Mouse (Mus musculus) thymus, postnatal 14 days (tissue): Measurements from ENCODE around the gene Tspan18.

Source experiments
- DNase-seq: peaks from one replicate; pipeline ENCODE4 v3.0.0; 2021

Gene Tspan18

GRCm38 (mm10) chr2:93289161-93289560, 45.1 kb downstream of the Tspan18 start:
- DNase-seq = no peak

- DNase-seq = no peak
These were observed 47.0 kb downstream of the Tspan18 start for GRCm38 (mm10) chr2:93287348-93287747.

GRCm38 (mm10) chr2:93286742-93287141, 47.6 kb downstream of the Tspan18 start:
- DNase-seq = no peak

- DNase-seq = no peak
These were observed 48.0 kb downstream of the Tspan18 start for GRCm38 (mm10) chr2:93286321-93286720.

GRCm38 (mm10) chr2:93285842-93286241, 48.5 kb downstream of the Tspan18 start:
- DNase-seq = no peak

GRCm38 (mm10) chr2:93284625-93285024, 49.7 kb downstream of the Tspan18 start:
- no peak for DNase-seq

- no peak for DNase-seq
These were observed 50.6 kb downstream of the Tspan18 start for GRCm38 (mm10) chr2:93283481-93284293.

- no peak for DNase-seq
These were observed 51.7 kb downstream of the Tspan18 start for GRCm38 (mm10) chr2:93282636-93283035.

GRCm38 (mm10) chr2:93281466-93281865, 52.8 kb downstream of the Tspan18 start:
- no peak for DNase-seq

- no peak for DNase-seq
These were observed 54.1 kb downstream of the Tspan18 start for GRCm38 (mm10) chr2:93280117-93280620.

- DNase-seq = no peak
These were observed 55.9 kb downstream of the Tspan18 start for GRCm38 (mm10) chr2:93278181-93278975.

- DNase-seq = no peak
These were observed 56.8 kb downstream of the Tspan18 start for GRCm38 (mm10) chr2:93277486-93277885.

- no peak for DNase-seq
These were observed 58.3 kb downstream of the Tspan18 start for GRCm38 (mm10) chr2:93276026-93276425.

- DNase-seq = no peak
These were observed 60.4 kb downstream of the Tspan18 start for GRCm38 (mm10) chr2:93273916-93274315.

GRCm38 (mm10) chr2:93270083-93270482, 64.2 kb downstream of the Tspan18 start:
- no peak for DNase-seq

- DNase-seq = no peak
These were observed 64.7 kb downstream of the Tspan18 start for GRCm38 (mm10) chr2:93269611-93270010.

GRCm38 (mm10) chr2:93268711-93269270, 65.5 kb downstream of the Tspan18 start:
- no peak for DNase-seq

- DNase-seq = no peak
These were observed 66.5 kb downstream of the Tspan18 start for GRCm38 (mm10) chr2:93267791-93268190.

- DNase-seq = no peak
These were observed 67.6 kb downstream of the Tspan18 start for GRCm38 (mm10) chr2:93266565-93267169.

GRCm38 (mm10) chr2:93262291-93263285, 71.7 kb downstream of the Tspan18 start:
- DNase-seq = no peak

- DNase-seq = no peak
These were observed 72.6 kb downstream of the Tspan18 start for GRCm38 (mm10) chr2:93261521-93262290.
